Mouse (Mus musculus) central nervous system, embryonic 18 days (tissue): ENCODE data around the gene Mturn. TPM values are rescaled to one million over a fixed set of nuclear protein-coding genes. Genes with fewer than 3 reads are reported as not detected.

ENCODE experiments used
- polyA plus RNA-seq: library from polyadenylated mRNA; depleted of rRNA; stranded (reverse); fragments of >200 nt; gene quantifications from 2 replicates; pipeline ENCODE4 v1.2.3, GENCODE M21; 2012; rRNA removed

Gene Mturn
- 99.9 and 100 TPM in 2 replicates for polyA plus RNA-seq

GRCm38 (mm10) chr6:54680891-54681745 lies at the start of gene Mturn:
Gene Mturn, plus strand, starts transcription at chr6:54681624.

Other genes with a start within 250 kb of the Mturn start
- 77.2 and 95.7 TPM in 2 replicates for gene Scrn1, start 115.1 kb upstream of the Mturn start, polyA plus RNA-seq
- 13.0 and 13.3 TPM in 2 replicates for gene Plekha8, start 86.5 kb upstream of the Mturn start, polyA plus RNA-seq
- 12.1 and 14.9 TPM in 2 replicates for gene Fkbp14, start 84.3 kb upstream of the Mturn start, polyA plus RNA-seq
- 28.1 and 30.0 TPM in 2 replicates for gene Znrf2, start 135.3 kb downstream of the Mturn start, polyA plus RNA-seq